Mouse (Mus musculus): ENCODE measurements at regions not wholly inside any gene's neighbourhood (a gene's known extent, or its start where the extent isn't known, plus 50 kb on each side); places are given as distances from the start of the nearest gene placed in this dataset.

DNA sequence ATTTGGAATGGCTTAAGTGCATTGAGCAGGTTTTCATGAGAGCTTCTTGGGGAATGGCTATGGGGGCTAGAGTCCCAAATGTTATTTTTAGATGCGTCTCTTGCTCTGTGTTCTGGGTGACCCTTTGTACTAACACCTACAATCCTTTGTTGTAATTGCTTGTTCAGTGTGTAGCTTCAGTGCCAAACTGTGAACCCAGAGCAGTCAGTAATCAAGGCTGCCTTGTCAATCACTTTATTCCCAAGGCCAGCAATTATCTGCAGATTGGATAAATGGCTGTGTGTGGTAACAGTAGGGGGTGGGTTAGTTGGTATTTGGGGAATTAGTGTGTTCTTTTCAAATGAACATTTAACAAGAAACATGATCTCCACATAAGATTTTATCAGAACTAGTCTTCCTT, 390.4 kb downstream of the Poteg start:
- no peak for DNase-seq (ENCODE audit: low spot score in 2 of 2)
- intact Hi-C loops (cut with DNase I): no loop called here

- DNase-seq (ENCODE audit: low spot score in 2 of 2): no peak
- intact Hi-C loops (cut with DNase I): no loop called here
Observed at GRCm38 (mm10) chr8:27866468-27866995, 419.1 kb downstream of the Poteg start.

DNA sequence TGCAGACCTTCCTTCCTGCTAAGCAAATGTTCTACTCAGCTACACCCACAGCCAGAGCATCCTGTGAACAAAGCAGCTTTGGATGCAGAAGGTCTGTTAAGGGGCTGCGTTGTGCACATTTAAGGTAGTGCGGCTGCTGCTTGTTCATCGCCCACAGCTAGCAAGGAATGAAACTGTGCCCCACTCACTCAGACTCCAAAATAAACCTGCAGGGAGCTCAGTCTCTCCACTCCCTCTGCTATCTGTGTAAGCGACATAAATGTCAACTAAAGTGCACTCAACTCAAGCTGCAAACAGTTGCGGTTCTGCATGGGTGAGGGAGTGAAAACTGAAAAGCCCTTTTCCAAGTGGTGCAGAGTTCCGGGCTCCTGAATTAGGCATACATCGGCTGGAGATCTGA, 421.1 kb downstream of the Poteg start:
- peak; percentile 46 to 77 for DNase-seq (ENCODE audit: low spot score in 2 of 2)
- intact Hi-C loops (cut with DNase I): no loop called here

DNA sequence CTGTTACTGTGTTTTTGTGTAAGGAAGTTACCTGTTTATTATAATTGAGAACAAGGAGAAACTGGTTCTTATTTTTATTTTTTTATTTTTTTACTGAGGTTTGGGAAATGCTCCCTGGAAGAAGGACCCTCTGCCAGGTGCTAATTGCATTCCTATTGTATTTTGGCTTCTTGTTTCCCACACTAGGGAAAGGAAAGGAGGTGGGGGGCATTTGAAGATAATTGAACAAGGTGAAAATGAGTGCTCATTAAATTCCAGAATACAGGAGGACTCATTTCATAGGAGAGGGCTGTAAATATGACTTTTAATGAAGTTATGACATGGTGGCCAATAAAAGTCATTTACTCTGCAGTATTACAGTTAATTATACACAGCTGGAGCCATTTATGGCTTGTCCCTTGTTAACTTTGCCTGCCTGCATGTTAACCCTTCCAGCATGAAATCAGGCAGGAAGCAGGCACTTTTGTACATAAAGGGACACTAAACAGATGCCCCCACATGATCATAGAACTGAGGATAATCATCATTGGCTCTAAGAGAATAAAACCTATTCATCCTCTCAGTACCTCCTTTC, 430.3 kb downstream of the Poteg start:
- intact Hi-C loops (cut with DNase I): no loop called here
- DNase-seq (ENCODE audit: low spot score in 2 of 2): no peak

DNA sequence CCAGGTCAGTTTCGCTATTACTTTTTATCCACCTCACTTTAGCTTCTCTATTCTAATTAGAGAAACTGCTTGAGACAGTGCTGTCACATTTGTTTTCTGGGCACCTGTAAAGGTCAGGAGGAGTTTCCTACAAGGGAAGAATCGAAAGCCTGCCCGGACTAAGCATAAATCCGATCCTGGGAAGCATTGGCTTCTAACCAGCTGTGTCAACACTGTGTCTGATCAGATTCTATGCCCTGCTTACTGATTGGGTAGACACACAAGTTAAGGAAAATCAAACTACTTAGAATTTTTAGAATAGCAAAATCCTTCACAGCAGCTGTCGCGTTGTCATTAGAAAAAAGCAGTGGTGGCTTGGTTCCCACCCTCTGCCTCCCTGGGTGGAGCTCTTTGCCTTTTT, 441.8 kb downstream of the Poteg start:
- DNase-seq (ENCODE audit: low spot score in 2 of 2): no peak
- intact Hi-C loops (cut with DNase I): no loop called here

DNA sequence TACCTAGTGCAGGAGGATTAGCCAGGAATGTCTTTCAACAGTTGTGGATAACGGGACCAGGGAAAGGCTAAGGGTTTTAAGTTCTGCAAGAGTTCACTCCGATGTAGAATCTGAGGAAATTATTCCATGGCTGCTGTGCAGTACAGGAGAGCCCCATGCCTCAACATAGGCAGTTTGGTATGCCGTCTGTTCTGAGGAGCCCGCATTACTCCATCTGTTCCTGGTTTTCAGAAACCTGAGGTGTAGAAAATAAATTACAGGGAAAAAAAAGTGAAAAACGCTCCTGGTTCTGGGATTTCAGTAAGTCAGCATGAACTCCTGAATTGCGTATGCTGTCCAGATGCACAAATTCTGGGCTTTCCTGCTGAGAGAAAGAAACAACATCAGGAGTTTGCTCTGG, 446.9 kb downstream of the Poteg start:
- peak; percentile 4 to 14 for DNase-seq (ENCODE audit: low spot score in 2 of 2)
- intact Hi-C loops (cut with DNase I): no loop called here

GRCm38 (mm10) chr8:27900115-27900514, 452.6 kb downstream of the Poteg start:
- intact Hi-C loops (cut with DNase I): no loop called here
- no peak for DNase-seq (ENCODE audit: low spot score in 2 of 2)

DNA sequence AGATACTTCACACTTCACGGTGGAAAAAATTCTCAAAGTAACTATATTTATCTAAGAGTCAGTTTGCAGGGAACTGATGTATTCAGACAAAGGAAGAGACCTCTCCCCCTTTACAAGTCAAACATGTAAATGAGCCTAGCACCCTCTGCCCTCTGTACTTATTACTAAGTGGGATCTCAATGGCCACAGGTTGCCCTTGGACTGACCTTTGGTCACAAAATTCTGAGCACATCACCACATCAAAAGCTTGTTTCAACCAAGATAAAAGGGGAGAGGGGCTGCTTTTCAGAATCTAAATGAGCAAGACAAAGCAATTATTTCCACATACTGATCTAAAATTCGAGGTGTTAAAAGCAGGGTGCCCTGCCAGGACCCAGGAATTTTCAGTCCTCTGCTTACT, 456.3 kb downstream of the Poteg start:
- no peak for DNase-seq (ENCODE audit: low spot score in 2 of 2)
- intact Hi-C loops (cut with DNase I): no loop called here

DNA sequence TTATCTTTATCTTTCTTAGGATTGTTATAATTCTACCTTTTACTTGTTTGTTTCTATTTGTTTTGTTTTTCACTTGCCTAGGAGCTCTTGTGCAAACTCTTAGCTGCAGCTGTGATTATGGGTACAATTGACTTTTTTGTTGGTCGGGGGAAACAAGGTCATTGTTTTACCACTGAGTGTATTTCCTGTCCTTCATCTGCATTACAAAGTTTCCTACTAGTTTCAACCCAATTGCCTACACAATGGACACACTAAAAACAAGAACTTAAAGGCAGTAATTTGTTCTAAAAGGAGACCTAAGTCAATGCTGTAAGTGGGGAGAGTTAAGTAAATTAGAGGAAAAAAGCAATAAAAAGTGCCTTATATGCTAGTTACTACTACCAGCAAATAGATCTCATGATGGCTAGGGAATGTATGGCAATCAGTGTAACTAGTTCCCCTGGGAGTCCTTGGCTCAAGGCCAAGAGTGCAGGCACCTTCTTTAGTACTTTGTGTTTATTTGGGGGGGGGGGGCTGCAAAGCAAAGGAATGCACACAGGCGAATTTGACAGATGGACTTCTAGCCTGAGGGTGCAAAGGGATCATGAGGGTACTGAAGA, 462.0 kb downstream of the Poteg start:
- intact Hi-C loops (cut with DNase I): no loop called here

DNA sequence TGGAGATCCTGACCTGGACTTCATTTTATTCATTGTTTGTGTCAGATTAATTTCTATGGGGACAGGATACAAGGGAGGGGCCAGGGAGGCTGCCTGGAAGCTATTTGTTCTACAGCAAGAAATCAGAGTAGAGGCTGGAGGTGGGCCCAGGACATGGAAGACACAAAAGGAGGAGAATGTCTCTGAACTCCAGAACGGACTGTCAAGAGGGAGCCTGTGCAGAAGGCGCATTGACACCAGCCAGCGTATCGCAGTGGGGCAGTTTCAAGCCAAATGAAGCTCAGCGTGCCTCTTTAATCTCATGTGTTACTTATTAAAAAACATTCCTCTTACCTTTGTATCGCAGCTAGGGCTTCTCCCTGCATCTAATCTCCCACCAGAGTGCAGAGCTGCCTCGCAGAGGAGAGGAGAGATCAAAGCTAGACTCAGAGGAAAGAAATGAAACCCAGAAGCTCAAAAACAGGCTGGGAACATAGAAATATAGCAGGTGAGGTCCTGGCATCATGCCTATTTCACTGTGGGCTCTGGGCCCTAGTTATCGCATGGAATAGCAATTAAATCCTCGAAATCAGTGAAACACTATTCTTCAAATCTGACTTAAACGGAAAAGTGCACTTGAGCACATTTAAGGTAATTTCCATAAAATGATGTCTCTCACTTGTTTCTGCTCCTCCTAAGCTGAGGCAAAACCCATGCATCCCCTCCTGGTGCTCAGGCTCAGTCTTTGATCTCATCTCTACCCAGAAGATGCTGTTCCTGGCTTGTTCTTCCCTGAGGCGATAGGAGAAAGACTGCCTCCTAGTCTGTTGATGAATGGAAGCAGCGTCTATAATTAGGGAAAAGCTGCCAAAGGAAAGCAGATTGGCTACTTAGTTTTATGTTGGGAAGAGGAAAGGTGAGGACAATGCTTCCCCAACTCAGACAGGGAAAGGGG, 491.4 kb downstream of the Poteg start:
- intact Hi-C loops (cut with DNase I): no loop called here
- DNase-seq (ENCODE audit: low spot score in 2 of 2): no peak

More for the DNA sequence above, 462.0 kb downstream of the Poteg start:
- no peak for DNase-seq (ENCODE audit: low spot score in 2 of 2)

GRCm38 (mm10) chr8:27955000-27955399, 507.5 kb downstream of the Poteg start:
- no peak for DNase-seq (ENCODE audit: low spot score in 2 of 2)

DNA sequence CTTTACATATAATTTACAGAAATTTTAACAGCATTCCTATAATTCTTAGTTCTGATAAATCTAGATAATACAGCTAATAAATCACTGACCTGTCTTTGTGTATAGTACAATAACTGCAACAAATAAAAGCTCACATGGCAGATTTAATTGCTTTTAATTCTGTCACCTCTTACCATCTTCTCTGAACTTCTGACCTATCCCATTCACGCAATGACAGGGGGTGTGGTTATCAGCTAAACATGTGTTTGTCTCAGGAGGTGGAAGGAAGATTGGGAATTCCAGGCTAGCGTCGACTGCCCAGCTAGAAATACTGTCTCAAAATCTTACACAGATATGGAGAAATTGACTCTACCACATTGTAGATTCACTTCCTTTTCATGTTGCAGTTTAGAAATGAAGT, 533.5 kb downstream of the Poteg start:
- intact Hi-C loops (cut with DNase I): no loop called here
- no peak for DNase-seq (ENCODE audit: low spot score in 2 of 2)

More at GRCm38 (mm10) chr8:27955000-27955399, 507.5 kb downstream of the Poteg start:
- intact Hi-C loops (cut with DNase I): no loop called here

DNA sequence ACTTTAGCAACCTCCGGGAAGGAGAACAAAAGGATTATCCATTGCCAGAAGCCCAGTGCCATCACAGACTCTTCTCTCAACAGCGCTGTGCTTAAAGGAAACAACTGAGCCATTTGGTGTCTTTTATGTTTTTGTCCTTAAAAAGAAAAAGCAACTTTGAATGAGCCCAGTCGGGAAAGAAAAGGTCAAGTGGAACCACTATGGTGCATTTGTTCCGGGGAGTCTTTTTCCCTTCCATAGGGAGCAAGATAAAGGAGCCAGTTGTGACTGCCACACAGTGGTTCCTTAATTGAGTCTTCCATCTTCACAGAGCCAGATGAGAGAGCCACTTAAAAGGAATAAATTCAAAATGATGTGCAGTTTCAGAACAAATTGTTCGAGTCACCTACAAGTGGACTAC, 534.3 kb downstream of the Poteg start:
- intact Hi-C loops (cut with DNase I): no loop called here

GRCm38 (mm10) chr8:28012849-28013248, 565.4 kb downstream of the Poteg start:
- intact Hi-C loops (cut with DNase I): no loop called here
- no peak for DNase-seq (ENCODE audit: low spot score in 2 of 2)

More for the DNA sequence above, 534.3 kb downstream of the Poteg start:
- DNase-seq (ENCODE audit: low spot score in 2 of 2): no peak
